In genomic region chr5:121711174-121711927, GRCm38 (mm10) we compare ENCODE assay signal across 8 mouse cellular contexts. TPM values are rescaled to one million over a fixed set of nuclear protein-coding genes. Genes with fewer than 3 reads are reported as not detected.
DNase-seq lines count a peak whose midpoint lies in the region; ATAC-seq and TF ChIP-seq lines count a peak whose summit lies in the region.

Gene Atxn2, plus strand, starts transcription at chr5:121711337.

- peak; percentile 73 for ATAC-seq in common myeloid progenitor, adult 5-6 weeks (replicated peaks; ENCODE audit: low read depth, poor library complexity, severe bottlenecking)
- ATAC-seq in hindbrain, postnatal 0 days = peak; percentile 85

- H3K9me3 ChIP-seq in hindbrain, postnatal 0 days (ENCODE audit: low read length) = no peaks in the 10 kb centered on the region

- peak within 1 kb of the TSS; percentile 97 for H3K4me3 ChIP-seq in hindbrain, postnatal 0 days (ENCODE audit: low read length)
- peak within 1 kb of the TSS; percentile 80 for H3K4me3 ChIP-seq in left cerebral cortex, adult 2 months
- peak within 1 kb of the TSS; percentile 38 for H3K4me3 ChIP-seq in macrophage (ENCODE audit: inconsistent target)

- DNase-seq in ZHBTc4 (ENCODE audit: low read depth, low spot score) = peak; percentile 93
- DNase-seq in gastrocnemius, adult 8-10 months (ENCODE audit: low spot score in 2 of 2) = peak; percentile 71 to 80
- DNase-seq in hindbrain, postnatal 0 days (ENCODE audit: low spot score) = peak; percentile 92
- peak; percentile 80 to 81 for DNase-seq in left cerebral cortex, adult 2 months (ENCODE audit: extremely low spot score in 1 of 2, low spot score in 2 of 2)
- peak; percentile 77 for DNase-seq in retina, postnatal 7 days (ENCODE audit: low read depth, low spot score)
- peak; percentile 93 for DNase-seq in urinary bladder, adult 2 months (ENCODE audit: low spot score)

- H3K36me3 ChIP-seq in hindbrain, postnatal 0 days (ENCODE audit: insufficient read depth, low read length) = no peaks in the 10 kb centered on the region
- no peaks in the 10 kb centered on the region for H3K36me3 ChIP-seq in macrophage (ENCODE audit: inconsistent target)

- peak within 1 kb of the TSS; percentile 95 for H3K9ac ChIP-seq in hindbrain, postnatal 0 days (replicated peaks; ENCODE audit: low read length)

- no peaks in the 10 kb centered on the region for H3K27me3 ChIP-seq in hindbrain, postnatal 0 days (ENCODE audit: insufficient read depth, low read length)

- H3K4me1 ChIP-seq in hindbrain, postnatal 0 days (ENCODE audit: insufficient read depth, low read length) = peaks cover 11% of the 10 kb centered on the region

- 1% methylated on average over 59 of the region's 103 CpGs for WGBS in hindbrain, postnatal 0 days
- WGBS in macrophage (ENCODE audit: missing documents) = 1% methylated on average over 30 of the region's 103 CpGs

- peak within 1 kb of the TSS; percentile 68 for H3K4me2 ChIP-seq in hindbrain, postnatal 0 days (ENCODE audit: low read depth, low read length)

- intact Hi-C loops in left cerebral cortex, adult 2 months (cut with DNase I) = loop anchor here (2.0 to 5.0 kb wide), 2 partner anchors 51 to 126 kb away; partner anchors contain the start of genes Acad10, Brap and Sh2b3

- H3K79me2 ChIP-seq in macrophage (ENCODE audit: inconsistent target) = peaks cover 40% of the 10 kb centered on the region

- H3K27ac ChIP-seq in hindbrain, postnatal 0 days = peak within 1 kb of the TSS; percentile 98
- H3K27ac ChIP-seq in left cerebral cortex, adult 2 months = peak within 1 kb of the TSS; percentile 98
- peak within 1 kb of the TSS; percentile 67 for H3K27ac ChIP-seq in macrophage

- TF ChIP-seq CTCF in hindbrain, postnatal 0 days (IDR thresholded peaks at IDR 0.05; ENCODE audit: low read depth) = no peak
- TF ChIP-seq CTCF in left cerebral cortex, adult 2 months (IDR thresholded peaks at IDR 0.05) = no peak

RNA-seq across cellular contexts. Expression of gene Atxn2, which starts in this region (rescaled TPM):
- 42.3 and 64.1 TPM in 2 replicates for total RNA-seq in common myeloid progenitor, adult 5-6 weeks (2017)
- total RNA-seq in gastrocnemius, adult 8-10 months (2022) = 100 to 1,000 TPM in 1 of 4 experiments, 10 to 100 TPM in 3; 82.6 to 108 (median 88.6) TPM
- total RNA-seq in hindbrain, postnatal 0 days (2014; rRNA removed) = 86.8 and 118 TPM in 2 replicates
- 83.5 and 85.9 TPM in 2 replicates for polyA plus RNA-seq in hindbrain, postnatal 0 days (2015; fragmentation: Nextera tagmentation; extraction: Ambion mirVana)
- total RNA-seq in left cerebral cortex, adult 2 months (2021) = 100 to 1,000 TPM; 248 to 251 TPM
- total RNA-seq in macrophage (2018; cell fraction: chromatin; rRNA removed) = 100 to 1,000 TPM; 128 to 448 (median 321) TPM
- 10 to 100 TPM; 40.7 to 78.3 (median 56.7) TPM for total RNA-seq in macrophage (2018; cell fraction: cytosol; rRNA removed)
- total RNA-seq in macrophage (2018; cell fraction: nucleus; rRNA removed) = 100 to 1,000 TPM in 21 of 26 experiments, 10 to 100 TPM in 5; 79.2 to 348 (median 179) TPM
- 45.1 to 115 TPM (median 51.4 TPM) in 3 replicates for polyA plus RNA-seq in macrophage (2018)
- 60.6 and 85.3 TPM in 2 replicates for polyA plus RNA-seq in urinary bladder, adult 2 months (2012; rRNA removed)

Comparison
In these comparisons a context has a peak if more than half of its experiments do, and no peak if none do; other contexts are left out.
1. Peak in every context shown above with its lines: DNase-seq, ATAC-seq, H3K4me3 ChIP-seq and H3K27ac ChIP-seq.
2. H3K4me3 ChIP-seq: peak in every context shown above with its lines; median percentile 97 in hindbrain, postnatal 0 days; 80 in left cerebral cortex, adult 2 months; 38 in macrophage.